ENCODE assay signal across 9 mouse cellular contexts in the genomic region with DNA sequence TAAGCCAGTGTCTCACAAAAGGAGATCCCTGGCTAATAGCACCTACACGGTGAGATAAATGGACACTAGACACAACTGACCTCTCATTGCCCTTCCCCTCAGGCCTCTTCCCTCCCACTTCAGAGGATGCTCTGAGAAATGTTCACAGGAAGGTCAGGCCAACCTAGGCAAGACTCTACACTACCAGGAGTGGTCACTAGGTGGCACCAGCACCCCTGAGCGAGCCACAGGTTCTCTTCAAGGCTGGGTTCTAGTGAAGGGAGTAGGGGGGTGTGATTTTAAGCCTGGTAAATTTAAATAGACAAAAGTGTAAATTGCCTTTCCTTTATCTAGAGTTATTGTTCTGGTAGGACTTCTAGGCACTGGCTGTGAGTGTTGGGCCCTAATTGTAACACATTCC.
DNase-seq lines count a peak whose midpoint lies in the region; ATAC-seq and TF ChIP-seq lines count a peak whose summit lies in the region.
"Had no signal": no experiment of that assay in that cellular context is flagged by ENCODE, and none has a peak within 500 bp of the region (broad histone marks: within the 10 kb centered on the region; RNA-seq: fewer than 3 reads in every experiment).

No protein-coding gene starts in this region.

- WGBS in embryonic facial prominence, embryonic 10.5 days = 11% methylated on average over 2 of the region's 2 CpGs
- WGBS in heart, postnatal 0 days = 13% methylated on average over 2 of the region's 2 CpGs

- no peak overlapping the region for H3K4me3 ChIP-seq in embryonic facial prominence, embryonic 10.5 days
- no peak overlapping the region for H3K4me3 ChIP-seq in heart, postnatal 0 days (ENCODE audit: low read depth, low read length)
- H3K4me3 ChIP-seq: liver, embryonic 15.5 days had no signal

- H3K4me1 ChIP-seq in embryonic facial prominence, embryonic 10.5 days = no peaks in the 10 kb centered on the region
- H3K4me1 ChIP-seq in heart, postnatal 0 days (ENCODE audit: control insufficient read depth, insufficient read depth) = no peaks in the 10 kb centered on the region
- H3K4me1 ChIP-seq: liver, embryonic 15.5 days had no signal

- peak; percentile 70 for DNase-seq in CD4-positive, CD25-positive, alpha-beta regulatory T cell, adult 2 months (ENCODE audit: low read depth, low spot score)
- DNase-seq in adrenal gland, postnatal 14 days = peak; percentile 75
- peak; percentile 75 for DNase-seq in embryonic facial prominence, embryonic 10.5 days (ENCODE audit: low spot score)
- DNase-seq in heart, postnatal 0 days (ENCODE audit: low spot score) = peak; percentile 41
- peak; percentile 32 for DNase-seq in layer of hippocampus, adult 9-10 months (ENCODE audit: low spot score)
- peak; percentile 49 to 74 for DNase-seq in lung, postnatal 4 days
- DNase-seq in skeletal muscle tissue, adult 2 months (ENCODE audit: low read depth, low spot score) = peak; percentile 23

- H3K27me3 ChIP-seq in embryonic facial prominence, embryonic 10.5 days (replicated peaks; ENCODE audit: low read depth, poor library complexity, severe bottlenecking) = no peaks in the 10 kb centered on the region
- H3K27me3 ChIP-seq in heart, postnatal 0 days (ENCODE audit: control insufficient read depth, insufficient read depth, low read length) = no peaks in the 10 kb centered on the region
- H3K27me3 ChIP-seq: liver, embryonic 15.5 days had no signal

- H3K27ac ChIP-seq in embryonic facial prominence, embryonic 10.5 days (replicated peaks) = no peak overlapping the region
- H3K27ac ChIP-seq in heart, postnatal 0 days (ENCODE audit: low read depth) = no peak overlapping the region
- H3K27ac ChIP-seq: liver, embryonic 15.5 days had no signal

- H3K4me2 ChIP-seq in heart, postnatal 0 days (ENCODE audit: low read depth, low read length) = no peak overlapping the region
- H3K4me2 ChIP-seq: liver, embryonic 15.5 days had no signal

- no peaks in the 10 kb centered on the region for H3K36me3 ChIP-seq in embryonic facial prominence, embryonic 10.5 days (replicated peaks)
- no peaks in the 10 kb centered on the region for H3K36me3 ChIP-seq in heart, postnatal 0 days (replicated peaks; ENCODE audit: control insufficient read depth, insufficient read depth, low read length)
- H3K36me3 ChIP-seq: liver, embryonic 15.5 days had no signal

- TF ChIP-seq EP300 in heart, postnatal 0 days (IDR thresholded peaks at IDR 0.05; ENCODE audit: low read depth) = no peak

- TF ChIP-seq CTCF in heart, postnatal 0 days (IDR thresholded peaks at IDR 0.05; ENCODE audit: low read depth) = peak; percentile 96

- no peak overlapping the region for H3K9ac ChIP-seq in heart, postnatal 0 days (replicated peaks; ENCODE audit: low read depth, low read length)
- H3K9ac ChIP-seq: liver, embryonic 15.5 days had no signal

- H3K9me3 ChIP-seq in embryonic facial prominence, embryonic 10.5 days = no peaks in the 10 kb centered on the region
- no peaks in the 10 kb centered on the region for H3K9me3 ChIP-seq in heart, postnatal 0 days (replicated peaks; ENCODE audit: control insufficient read depth, low read length)
- H3K9me3 ChIP-seq: liver, embryonic 15.5 days had no signal

- no peak for ATAC-seq in CD4-positive, CD25-positive, alpha-beta regulatory T cell, adult 4 months
- ATAC-seq in heart, postnatal 0 days (ENCODE audit: insufficient read depth, low read depth) = no peak

Comparison
In these comparisons a context has a peak if more than half of its experiments do, and no peak if none do; other contexts are left out.
1. DNase-seq: peak in every context shown above with its lines; median percentile 75 in adrenal gland, postnatal 14 days; 75 in embryonic facial prominence, embryonic 10.5 days; 70 in CD4-positive, CD25-positive, alpha-beta regulatory T cell, adult 2 months; 62 in lung, postnatal 4 days; 41 in heart, postnatal 0 days; 32 in layer of hippocampus, adult 9-10 months; 23 in skeletal muscle tissue, adult 2 months.